Mouse (Mus musculus) adrenal gland, postnatal 4 days (tissue): ENCODE measurements around the gene Bmp2k. TPM values are rescaled to one million over a fixed set of nuclear protein-coding genes. Genes with fewer than 3 reads are reported as not detected.
"Not testable (repeated sequence)": the region's sequence is repeated elsewhere in the genome, so short reads cannot be mapped to it uniquely, and the experiment has no call there.

Experiments
- DNase-seq, 2 experiments: peaks; one replicate each; pipeline ENCODE4 v3.0.0; 2021 to 2022; ENCODE audit warnings: low spot score in 2 of 2, mixed read lengths in 2 of 2
- total RNA-seq, 2 experiments: library from RNA; stranded (reverse); gene quantifications; 2 replicates each; pipeline ENCODE4 v1.2.3; 2021

Gene Bmp2k
- total RNA-seq, 2 experiments from 2014 or later = 25.3 to 26.8 TPM

GRCm38 (mm10) chr5:97001153-97001552, 3.7 kb downstream of the Bmp2k start:
- DNase-seq = no peak

GRCm38 (mm10) chr5:97001571-97001970, 4.1 kb downstream of the Bmp2k start:
- no peak for DNase-seq

- no peak for DNase-seq
These were observed 4.8 kb downstream of the Bmp2k start for GRCm38 (mm10) chr5:97002336-97002735.

DNA sequence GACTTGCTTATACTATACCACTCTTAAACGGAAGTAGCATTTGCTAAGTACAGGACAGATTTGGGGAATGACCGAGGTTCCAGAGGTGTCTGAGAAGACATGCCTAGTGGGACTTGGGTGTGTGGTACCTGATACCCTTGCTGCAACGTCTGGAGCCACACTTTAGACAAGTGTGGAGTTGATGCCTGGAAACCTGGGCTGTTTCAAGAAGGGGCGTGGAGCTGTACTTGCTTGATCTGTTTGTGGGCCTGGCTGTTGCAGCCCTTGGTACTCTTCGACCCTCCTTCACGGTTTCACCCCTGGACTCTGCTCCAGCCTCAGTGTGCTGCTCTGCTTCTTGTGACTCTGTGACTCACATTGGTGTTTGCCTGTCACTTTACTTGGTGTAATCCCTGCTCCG, 5.4 kb downstream of the Bmp2k start:
- DNase-seq = no peak

GRCm38 (mm10) chr5:97004178-97005030, 6.9 kb downstream of the Bmp2k start:
- DNase-seq = no peak

GRCm38 (mm10) chr5:97005891-97006290, 8.4 kb downstream of the Bmp2k start:
- no peak for DNase-seq

DNA sequence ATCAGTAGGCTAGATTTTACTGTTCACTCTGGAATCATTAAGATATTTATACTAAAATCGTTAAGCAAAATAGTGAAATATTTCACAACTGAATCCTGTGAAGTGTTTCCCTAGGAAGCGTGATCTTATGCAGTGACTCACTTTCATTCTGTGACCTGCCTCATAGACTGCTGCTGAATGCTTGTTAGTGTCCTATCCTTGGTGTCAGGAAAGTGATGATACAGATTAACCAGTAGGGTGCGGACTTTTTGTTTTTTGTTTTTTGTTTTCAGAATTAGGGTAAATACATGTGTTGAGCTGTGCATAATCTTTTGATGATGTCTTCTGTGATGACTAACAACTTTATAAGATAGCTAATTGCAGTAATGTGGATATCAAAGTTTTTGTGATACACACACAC, 9.4 kb downstream of the Bmp2k start:
- DNase-seq = no peak

DNA sequence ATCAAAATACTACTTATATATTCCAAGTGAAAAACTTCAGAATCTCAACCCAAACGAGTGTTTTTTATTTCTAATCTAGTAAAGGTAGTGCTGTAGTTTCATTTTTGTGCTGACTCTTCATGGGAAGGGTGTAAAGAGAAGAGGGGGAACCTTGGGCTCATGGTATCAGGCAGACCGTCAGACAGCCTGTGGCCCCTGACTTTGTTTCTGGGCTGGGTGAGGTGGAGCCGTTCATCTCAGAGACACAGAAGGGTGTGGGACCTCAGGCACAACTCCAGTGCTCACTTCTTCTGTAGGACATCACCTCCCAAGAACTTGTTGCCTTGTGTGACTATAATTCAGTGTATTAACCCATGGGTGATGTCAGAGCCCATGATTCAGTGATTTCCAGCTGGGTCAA, 10.0 kb downstream of the Bmp2k start:
- DNase-seq = no peak

DNA sequence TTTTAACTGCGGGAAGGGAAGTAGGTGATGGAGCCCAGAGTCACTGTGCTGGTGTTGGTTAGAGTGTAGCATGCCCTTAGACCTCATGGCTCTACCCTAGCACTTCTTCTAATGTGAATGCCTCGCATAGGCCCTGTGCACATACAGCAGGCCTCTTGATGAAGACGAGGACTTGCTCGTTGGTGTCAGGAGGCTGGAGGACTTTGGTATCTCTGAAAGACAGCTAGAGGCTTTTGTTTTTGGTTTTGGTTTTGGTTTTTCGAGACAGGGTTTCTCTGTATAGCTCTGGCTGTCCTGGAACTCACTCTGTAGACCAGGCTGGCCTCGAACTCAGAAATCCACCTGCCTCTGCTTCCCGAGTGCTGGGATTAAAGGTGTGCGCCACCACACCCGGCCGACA, 11.7 kb downstream of the Bmp2k start:
- DNase-seq = not testable (repeated sequence)

- DNase-seq = no peak
These were observed 12.3 kb downstream of the Bmp2k start for GRCm38 (mm10) chr5:97009601-97010335.

DNA sequence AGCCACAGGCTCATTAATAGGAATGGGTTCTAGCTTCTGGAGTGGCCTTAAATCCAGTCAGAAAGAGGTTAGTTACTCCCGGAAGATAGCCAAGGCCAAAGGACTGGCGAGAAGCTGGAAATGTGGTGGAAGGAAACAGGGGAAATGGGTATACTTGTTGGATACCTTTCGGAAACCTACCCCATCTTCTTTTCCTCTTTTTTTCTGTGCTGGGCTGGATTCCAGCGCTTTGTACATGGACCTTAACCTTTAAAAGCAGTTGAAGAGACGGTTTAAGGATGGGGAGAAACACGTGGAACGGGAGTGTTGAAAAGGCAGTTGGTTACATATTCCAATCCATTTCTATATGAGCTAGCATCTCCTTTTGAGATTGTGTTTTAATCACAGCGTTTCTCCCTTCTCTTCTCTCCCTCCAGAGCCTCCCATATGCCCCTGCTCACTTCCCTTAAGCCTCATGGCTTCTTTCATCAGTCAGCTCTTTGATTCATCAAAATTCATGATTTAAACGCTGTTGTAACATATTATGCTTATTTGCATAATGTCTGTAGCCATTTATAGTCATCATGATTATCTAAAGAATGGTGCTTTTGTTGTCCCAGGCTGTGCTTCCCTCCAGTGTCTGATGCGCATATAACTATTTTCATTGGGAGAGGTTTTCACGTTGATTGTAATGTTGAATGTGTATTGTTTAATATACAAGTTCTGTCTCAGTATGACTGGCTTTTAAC, 18.5 kb downstream of the Bmp2k start:
- DNase-seq = no peak

- DNase-seq = no peak
These were observed 19.5 kb downstream of the Bmp2k start for GRCm38 (mm10) chr5:97016842-97017577.

DNA sequence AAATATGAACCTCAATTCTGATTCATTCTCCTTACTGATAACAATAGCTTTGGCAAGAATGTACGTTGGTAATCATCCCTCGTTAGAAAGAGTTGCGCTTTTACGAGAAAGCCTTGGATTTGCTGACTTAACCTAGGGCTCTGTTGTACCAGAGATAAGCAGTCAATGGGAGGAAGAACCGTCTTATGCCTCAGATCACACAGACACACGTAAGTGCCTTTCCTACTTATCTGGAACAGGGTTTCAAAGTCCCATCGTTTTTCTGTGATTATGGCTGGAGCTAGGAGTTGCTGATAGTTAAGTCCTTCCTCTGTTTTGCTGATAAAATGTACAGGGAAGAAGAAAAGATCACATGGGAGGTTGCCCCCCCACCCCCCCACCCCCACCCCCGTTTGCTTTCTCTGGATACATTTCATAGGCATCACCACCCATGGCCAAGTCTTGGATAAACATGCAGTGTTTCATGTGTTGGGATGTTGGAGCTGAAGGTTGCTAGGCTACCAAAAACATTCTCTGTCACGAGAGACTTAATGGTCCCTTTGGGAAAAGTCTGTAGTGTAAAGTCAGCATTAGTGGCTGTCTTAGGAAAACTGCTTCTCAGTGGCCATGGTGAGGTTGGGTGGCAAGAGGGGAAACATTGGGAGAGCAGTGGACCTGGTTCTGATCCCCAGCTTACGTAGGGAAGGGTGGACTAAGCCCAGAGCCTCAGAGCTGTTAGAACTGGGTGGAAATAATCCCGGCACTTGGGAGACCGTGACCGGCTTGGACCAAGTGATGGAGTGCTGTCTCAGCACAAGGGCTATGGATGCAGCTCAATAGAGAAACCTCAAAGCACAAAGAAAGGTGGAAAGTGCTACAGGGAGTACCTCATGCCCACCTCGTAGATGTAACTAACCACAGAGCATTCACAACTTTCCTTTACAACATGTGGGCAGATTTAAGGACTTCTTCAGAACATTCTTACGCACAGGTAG, 25.1 kb downstream of the Bmp2k start:
- no peak for DNase-seq

GRCm38 (mm10) chr5:97024834-97025233, 27.3 kb downstream of the Bmp2k start:
- DNase-seq = peak in 1 of 2 experiments; percentile 20

DNA sequence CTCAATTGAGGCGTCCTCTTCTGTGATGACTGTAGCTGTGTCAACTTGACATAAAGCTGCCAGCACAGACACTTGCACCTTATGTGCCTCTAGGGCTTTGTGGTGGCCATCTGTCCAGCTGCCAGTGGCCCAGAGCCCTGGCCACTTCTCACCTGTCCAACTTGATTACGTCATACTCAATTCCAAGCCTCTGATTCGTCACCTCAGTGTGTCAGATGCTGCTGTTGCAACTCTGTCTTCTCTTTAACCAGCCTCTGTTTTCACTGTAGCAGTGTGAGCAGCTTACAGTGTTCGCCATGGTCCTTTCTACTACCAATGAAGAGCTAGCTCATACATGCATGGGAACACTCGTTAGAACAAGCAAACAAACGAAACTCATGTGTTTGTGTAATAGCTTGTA, 28.2 kb downstream of the Bmp2k start:
- DNase-seq = no peak

GRCm38 (mm10) chr5:97028004-97028403, 30.5 kb downstream of the Bmp2k start:
- DNase-seq = no peak

DNA sequence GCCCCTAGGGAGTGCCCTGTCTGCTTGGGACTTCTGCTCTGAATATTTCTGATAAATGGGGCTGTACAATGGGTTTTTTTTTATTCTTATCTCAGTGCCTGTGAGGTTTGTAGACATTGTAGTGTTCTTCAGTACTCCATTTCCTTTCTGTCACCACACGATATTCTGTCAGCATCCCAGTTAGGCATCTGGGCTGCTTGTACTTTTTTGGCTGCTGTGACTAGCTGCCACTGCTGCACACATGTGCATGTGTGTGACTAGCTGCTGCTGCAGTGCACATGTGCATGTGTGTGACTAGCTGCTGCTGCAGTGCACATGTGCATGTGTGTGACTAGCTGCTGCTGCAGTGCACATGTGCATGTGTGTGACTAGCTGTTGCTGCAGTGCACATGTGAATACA, 31.4 kb downstream of the Bmp2k start:
- DNase-seq = not testable (repeated sequence)

GRCm38 (mm10) chr5:97031771-97032170, 34.3 kb downstream of the Bmp2k start:
- no peak for DNase-seq

DNA sequence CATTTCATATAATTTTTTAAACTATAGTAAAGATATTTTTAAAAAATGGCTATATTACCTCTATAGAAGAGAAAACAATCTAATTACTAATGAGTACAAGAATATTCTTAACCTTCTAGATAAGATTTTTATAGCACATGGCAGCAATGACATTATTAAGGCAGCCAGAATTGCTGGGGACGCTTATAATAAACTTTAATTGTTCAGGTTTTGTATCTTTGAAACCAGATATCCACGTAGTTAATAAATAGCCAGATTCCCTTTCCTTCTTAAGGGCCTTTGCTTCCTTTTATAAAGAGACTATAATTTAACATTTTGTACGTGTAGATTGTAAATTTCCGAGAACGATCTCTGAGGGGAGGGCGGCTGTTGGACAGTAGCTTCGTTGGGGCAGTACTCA, 47.8 kb downstream of the Bmp2k start:
- DNase-seq = no peak

- no peak for DNase-seq
These were observed 49.2 kb downstream of the Bmp2k start for GRCm38 (mm10) chr5:97046680-97047079.
